Mouse (Mus musculus) intestine, embryonic 16.5 days (tissue): ENCODE measurements at regions not wholly inside any gene's neighbourhood (a gene's known extent, or its start where the extent isn't known, plus 50 kb on each side); places are given as distances from the start of the nearest gene placed in this dataset.
A peak's percentile ranks its signal among the peaks of the same experiment; 100 is the strongest.

Source experiments
- ATAC-seq: fragments of 200-750 bp; cut with Nextera tagmentation; 2 replicates; pipeline ENCODE4 v1.8.0; 2017; ENCODE audit warnings: moderate TSS enrichment, moderate library complexity
- H3K27ac ChIP-seq: fragments of 300-500 bp; sonication (generic); 2 replicates; pipeline ENCODE4 v1.5.1; 2014; ENCODE audit warnings: mild to moderate bottlenecking, low read length
- H3K27me3 ChIP-seq: fragments of 300-500 bp; sonication (generic); replicated peaks from 2 replicates; pipeline ENCODE4 v1.6.1; 2014; ENCODE audit warnings: low read length, control low read depth, mixed read lengths; ENCODE audit not compliant: control insufficient read depth, insufficient read depth
- H3K36me3 ChIP-seq: fragments of 300-500 bp; sonication (generic); 2 replicates; pipeline ENCODE4 v1.6.1; 2014; ENCODE audit warnings: low read length, control low read depth; ENCODE audit not compliant: control insufficient read depth, insufficient read depth
- H3K4me1 ChIP-seq: fragments of 300-500 bp; sonication (generic); 2 replicates; pipeline ENCODE4 v1.6.1; 2014; ENCODE audit warnings: low read length, control low read depth, mixed read lengths; ENCODE audit not compliant: control insufficient read depth, insufficient read depth
- H3K4me2 ChIP-seq: fragments of 300-500 bp; sonication (generic); 2 replicates; pipeline ENCODE4 v1.6.1; 2014; ENCODE audit warnings: low read depth, low read length, control low read depth
- H3K4me3 ChIP-seq: fragments of 300-500 bp; sonication (generic); 2 replicates; pipeline ENCODE4 v1.5.1; 2014; ENCODE audit warnings: mild to moderate bottlenecking, low read length
- H3K9ac ChIP-seq: fragments of 300-500 bp; sonication (generic); 2 replicates; pipeline ENCODE4 v1.6.1; 2014; ENCODE audit warnings: low read depth, low read length
- H3K9me3 ChIP-seq: fragments of 300-500 bp; sonication (generic); 2 replicates; pipeline ENCODE4 v1.6.1; 2016; ENCODE audit warnings: low read length, control low read depth; ENCODE audit not compliant: control insufficient read depth
- WGBS: fragments of 180-500 bp; shearing (Covaris S2); extraction: QIAGEN DNeasy Blood & Tissue Kit; methylation state at CpG from one replicate; pipeline ENCODE4 v1.1.7; 2014; 5-methylcytosine and 5-hydroxymethylcytosine counted together

DNA sequence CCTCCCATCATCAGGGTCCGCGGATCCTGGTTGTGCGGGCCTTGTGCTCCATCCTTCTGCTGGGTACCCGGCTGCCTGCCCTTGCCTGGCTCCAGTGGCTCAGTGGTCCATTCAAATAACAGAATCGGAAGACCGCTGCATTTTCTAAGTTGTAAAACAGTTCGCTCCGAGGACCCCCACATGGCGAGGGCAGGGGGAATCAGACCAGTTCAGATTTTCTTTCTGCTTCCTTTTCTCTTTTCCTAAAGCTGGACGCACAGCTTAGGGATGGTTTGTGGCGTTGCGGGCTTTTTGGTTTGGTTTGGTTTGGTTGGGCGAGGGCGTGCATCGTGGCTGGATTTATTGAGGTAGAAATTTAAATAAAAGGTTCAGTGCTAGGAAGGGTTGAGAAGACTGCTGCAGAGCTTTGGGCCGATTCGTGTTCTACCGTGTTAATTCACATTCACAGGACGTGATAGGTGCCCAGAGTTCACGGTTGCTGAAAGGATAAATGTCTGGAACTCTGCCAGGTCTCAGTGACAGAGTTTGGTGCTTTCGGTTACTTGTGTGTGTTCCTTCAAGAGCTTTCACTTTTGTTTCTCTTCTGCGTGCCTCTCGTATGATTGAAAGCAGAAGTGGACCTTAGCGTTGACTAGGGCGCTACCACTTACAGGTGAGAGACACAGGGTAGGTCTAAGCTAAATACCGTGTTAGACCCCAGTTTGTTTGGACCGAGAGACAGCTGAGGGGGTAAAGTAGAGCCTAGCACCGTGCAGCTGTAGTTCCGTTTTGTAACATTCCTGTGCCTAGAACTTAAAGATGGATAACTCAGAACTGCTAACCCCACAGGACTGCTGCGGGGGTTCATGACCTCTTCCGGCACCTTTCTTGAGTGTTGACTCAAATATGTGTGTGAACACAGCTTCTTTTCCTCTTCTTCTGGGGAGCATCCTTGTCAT, 61.9 kb upstream of the Ak4 start:
- no peaks in the 10 kb centered on the region for H3K9me3 ChIP-seq
- peak overlapping the region; percentile 87 for H3K9ac ChIP-seq
- H3K4me3 ChIP-seq: peak overlapping the region; percentile 81
- ATAC-seq: peak; percentile 10; the same call in 1 of the 2 replicates
- H3K27me3 ChIP-seq: no peaks in the 10 kb centered on the region
- H3K36me3 ChIP-seq: no peaks in the 10 kb centered on the region
- peaks cover 9% of the 10 kb centered on the region; the same call in 1 of the 2 replicates for H3K4me1 ChIP-seq
- 7% methylated on average over 31 of the region's 31 CpGs for WGBS
- peak overlapping the region; percentile 97 for H3K4me2 ChIP-seq
- peak overlapping the region; percentile 70 for H3K27ac ChIP-seq

DNA sequence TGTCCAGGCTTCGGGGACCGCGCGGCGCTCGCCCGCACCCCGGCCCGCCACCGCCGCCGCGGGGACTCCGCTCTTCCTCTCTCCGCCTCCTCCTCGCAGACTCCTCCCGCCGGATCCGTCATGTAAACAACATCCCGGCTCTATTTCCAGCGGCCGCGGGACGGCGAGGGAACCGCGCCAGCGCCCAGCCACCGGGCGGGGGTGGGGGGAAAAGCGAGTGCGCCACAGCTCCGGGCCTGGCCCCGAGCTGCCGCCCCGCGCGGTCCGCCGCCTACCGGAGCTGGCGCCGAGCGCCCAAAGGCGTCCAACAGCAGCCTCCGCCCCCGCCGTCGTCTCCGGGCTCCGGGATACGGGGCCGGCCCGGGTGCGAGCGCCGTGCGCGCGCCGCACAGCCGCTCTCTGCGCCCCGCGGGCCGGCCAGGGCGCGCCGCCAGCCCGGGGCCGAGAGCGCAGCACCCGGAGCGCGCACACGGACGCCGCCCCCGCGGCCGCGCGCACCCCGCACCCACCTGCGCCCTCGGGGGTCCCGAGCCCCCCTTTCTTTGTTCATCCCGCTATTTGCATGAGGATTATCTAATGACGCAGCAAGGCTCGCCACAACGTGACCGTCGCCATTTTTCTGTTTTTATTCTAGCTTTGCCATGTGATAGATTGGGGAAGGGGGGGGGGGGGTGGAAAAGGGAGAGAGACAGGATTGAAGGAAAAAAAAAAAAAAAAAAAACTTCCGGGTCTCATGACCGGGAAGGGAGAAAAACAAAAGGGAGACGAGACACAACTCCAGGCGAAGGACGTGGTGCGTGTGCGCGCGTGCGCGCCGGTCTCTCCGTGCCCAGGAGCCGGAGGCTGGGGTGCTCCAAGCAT, 62.8 kb upstream of the Ak4 start:
- H3K4me2 ChIP-seq: peak overlapping the region; percentile 97
- H3K27ac ChIP-seq: peak overlapping the region; percentile 80
- WGBS: 1% methylated on average over 104 of the region's 107 CpGs
- no peaks in the 10 kb centered on the region for H3K36me3 ChIP-seq
- peak overlapping the region; percentile 87 for H3K9ac ChIP-seq
- peaks cover 9% of the 10 kb centered on the region; the same call in 1 of the 2 replicates for H3K4me1 ChIP-seq
- no peaks in the 10 kb centered on the region for H3K9me3 ChIP-seq
- ATAC-seq: peak; percentile 82
- no peaks in the 10 kb centered on the region for H3K27me3 ChIP-seq
- H3K4me3 ChIP-seq: peak overlapping the region; percentile 81

- peak overlapping the region; percentile 80 for H3K27ac ChIP-seq
- peak overlapping the region; percentile 87 for H3K9ac ChIP-seq
- peak; percentile 21; the same call in 1 of the 2 replicates for ATAC-seq
- under 1% methylated on average over 28 of the region's 31 CpGs for WGBS
- peak overlapping the region; percentile 81 for H3K4me3 ChIP-seq
- H3K4me1 ChIP-seq: peaks cover 9% of the 10 kb centered on the region; the same call in 1 of the 2 replicates
- no peaks in the 10 kb centered on the region for H3K27me3 ChIP-seq
- no peaks in the 10 kb centered on the region for H3K9me3 ChIP-seq
- H3K36me3 ChIP-seq: no peaks in the 10 kb centered on the region
- peak overlapping the region; percentile 97 for H3K4me2 ChIP-seq
Measured at GRCm38 (mm10) chr4:101355431-101356092, 63.5 kb upstream of the Ak4 start.

DNA sequence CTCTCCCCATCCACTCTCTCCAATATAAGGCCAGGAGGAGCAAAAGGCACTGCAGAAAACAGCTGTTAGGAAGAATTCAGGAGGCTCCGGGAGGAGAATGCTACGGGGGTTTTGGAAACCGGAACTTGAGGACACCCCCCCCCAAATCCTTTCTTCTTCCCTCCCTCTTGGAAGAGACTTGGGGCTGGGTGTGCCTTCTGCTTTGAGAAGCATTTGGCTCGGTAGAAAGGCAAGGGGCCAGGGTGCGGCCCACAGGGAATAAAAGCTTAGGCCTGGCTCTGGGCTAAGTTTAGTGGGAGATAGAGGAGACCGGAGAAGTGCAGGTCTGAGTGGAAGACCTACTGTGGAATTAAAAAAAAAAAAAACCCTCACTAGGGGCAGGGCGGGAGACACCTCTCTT, 64.1 kb upstream of the Ak4 start:
- Histone ChIP-seq H3K27ac (0 out of 2 replicates have a peak overlapping the region, but pooled peaks have one; percentile 5), H3K36me3 (no peaks in the 10 kb centered on the region), H3K4me2 (peak overlapping the region; percentile 97), H3K4me3 (peak overlapping the region; percentile 81), H3K4me1 (peaks cover 9% of the 10 kb centered on the region; the same call in 1 of the 2 replicates), H3K9me3 (no peaks in the 10 kb centered on the region), H3K27me3 (no peaks in the 10 kb centered on the region), H3K9ac (peak overlapping the region; percentile 87)
- 22% methylated on average over 7 of the region's 7 CpGs for WGBS
- ATAC-seq: no peak

GRCm38 (mm10) chr4:101354086-101354855, 64.8 kb upstream of the Ak4 start:
- ATAC-seq: no peak
- H3K4me2 ChIP-seq: peak overlapping the region; percentile 97
- H3K9ac ChIP-seq: no peak overlapping the region
- 0 out of 2 replicates have a peak overlapping the region, but pooled peaks have one; percentile 5 for H3K27ac ChIP-seq
- no peaks in the 10 kb centered on the region for H3K27me3 ChIP-seq
- H3K4me3 ChIP-seq: peak overlapping the region; percentile 81
- H3K4me1 ChIP-seq: peaks cover 9% of the 10 kb centered on the region; the same call in 1 of the 2 replicates
- H3K36me3 ChIP-seq: no peaks in the 10 kb centered on the region
- no peaks in the 10 kb centered on the region for H3K9me3 ChIP-seq
- WGBS: 31% methylated on average over 7 of the region's 7 CpGs

- H3K4me3 ChIP-seq: no peak overlapping the region
- WGBS: 92% methylated on average over 4 of the region's 4 CpGs
- H3K9ac ChIP-seq: no peak overlapping the region
Measured at GRCm38 (mm10) chr4:101352178-101352577, 66.9 kb upstream of the Ak4 start.

GRCm38 (mm10) chr4:101351716-101352115, 67.4 kb upstream of the Ak4 start:
- no peaks in the 10 kb centered on the region for H3K36me3 ChIP-seq
- H3K4me1 ChIP-seq: 0 out of 2 replicates have a peak, but pooled peaks cover 5% of the 10 kb centered on the region
- no peaks in the 10 kb centered on the region for H3K27me3 ChIP-seq
- H3K9me3 ChIP-seq: no peaks in the 10 kb centered on the region
- no peak overlapping the region for H3K4me2 ChIP-seq
- no peak overlapping the region for H3K27ac ChIP-seq
- WGBS: 94% methylated on average over 3 of the region's 3 CpGs
- no peak for ATAC-seq
- no peak overlapping the region for H3K4me3 ChIP-seq
- no peak overlapping the region for H3K9ac ChIP-seq

More at GRCm38 (mm10) chr4:101352178-101352577, 66.9 kb upstream of the Ak4 start:
- ATAC-seq: no peak
- Histone ChIP-seq H3K27me3 (no peaks in the 10 kb centered on the region), H3K9me3 (no peaks in the 10 kb centered on the region), H3K36me3 (no peaks in the 10 kb centered on the region), H3K27ac (no peak overlapping the region), H3K4me1 (0 out of 2 replicates have a peak, but pooled peaks cover 5% of the 10 kb centered on the region), H3K4me2 (no peak overlapping the region)

- Histone ChIP-seq H3K9me3 (no peaks in the 10 kb centered on the region), H3K4me3 (no peak overlapping the region), H3K9ac (no peak overlapping the region), H3K27me3 (no peaks in the 10 kb centered on the region), H3K27ac (no peak overlapping the region), H3K4me2 (no peak overlapping the region), H3K36me3 (no peaks in the 10 kb centered on the region), H3K4me1 (0 out of 2 replicates have a peak, but pooled peaks cover 5% of the 10 kb centered on the region)
- WGBS: 89% methylated on average over 8 of the region's 8 CpGs
- no peak for ATAC-seq
Measured at GRCm38 (mm10) chr4:101350656-101351055, 68.4 kb upstream of the Ak4 start.
